Mouse (Mus musculus): Measurements from ENCODE around the gene Pigc.

DNA sequence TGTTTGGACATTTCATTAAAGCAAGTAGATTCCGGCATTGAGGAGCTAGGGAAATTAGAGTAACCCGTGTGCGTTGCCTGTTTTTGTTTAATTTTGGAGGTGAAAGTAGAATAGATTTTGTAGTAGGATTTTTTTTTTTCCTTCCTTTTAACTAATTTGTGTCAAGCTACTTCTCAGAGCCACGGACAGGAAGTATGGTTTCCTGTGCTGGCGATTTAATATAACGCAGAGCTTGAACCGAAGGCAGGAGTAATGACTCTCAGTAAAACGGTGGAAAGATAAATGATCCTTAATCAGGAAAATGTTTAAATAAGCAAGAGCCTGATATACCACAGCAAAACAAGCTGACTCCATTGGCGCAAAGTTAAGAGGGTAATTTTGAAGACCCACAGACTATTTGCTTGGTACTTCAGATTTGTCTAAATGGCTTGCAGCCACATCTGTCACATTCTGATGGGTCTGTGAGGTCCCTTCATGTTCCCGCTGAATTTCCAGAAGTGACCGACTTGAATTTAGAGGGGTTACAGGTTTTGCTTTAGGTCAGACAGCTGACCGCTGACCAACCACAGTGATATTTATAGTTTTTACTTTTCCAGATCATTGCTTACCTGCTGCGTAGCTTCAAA lies 49.1 kb downstream of the Pigc start:
- TF ChIP-seq POLR2A (IDR thresholded peaks at IDR 0.05; ENCODE audit: low read depth, low read length) = no peak
- TF ChIP-seq CTCF (conservative IDR thresholded peaks at IDR 0.05; ENCODE audit: insufficient read depth, insufficient read length, low read depth, low read length) = no peak

Data from kidney, adult 2 months (tissue).